Mouse (Mus musculus) forebrain, embryonic 12.5 days (tissue): ENCODE measurements around the gene Lmna. TPM values are rescaled to one million over a fixed set of nuclear protein-coding genes. Genes with fewer than 3 reads are reported as not detected.
A peak's percentile ranks its signal among the peaks of the same experiment; 100 is the strongest.

Source experiments
- ATAC-seq: fragments of 200-750 bp; cut with Nextera tagmentation; 2 replicates; pipeline ENCODE4 v1.8.0; 2017; ENCODE audit warnings: moderate TSS enrichment; ENCODE audit not compliant: low FRiP score
- H3K27ac ChIP-seq: fragments of 300-500 bp; sonication (generic); 2 replicates; pipeline ENCODE4 v1.5.1; 2016; ENCODE audit warnings: mild to moderate bottlenecking
- H3K27me3 ChIP-seq: fragments of 300-500 bp; sonication (generic); 2 replicates; pipeline ENCODE4 v1.6.1; 2016; ENCODE audit warnings: mild to moderate bottlenecking
- H3K36me3 ChIP-seq: fragments of 300-500 bp; sonication (generic); replicated peaks from 2 replicates; pipeline ENCODE4 v1.6.1; 2016; ENCODE audit warnings: mild to moderate bottlenecking
- H3K4me1 ChIP-seq: fragments of 300-500 bp; sonication (generic); 2 replicates; pipeline ENCODE4 v1.6.1; 2016
- H3K4me2 ChIP-seq: fragments of 300-500 bp; sonication (generic); 2 replicates; pipeline ENCODE4 v1.6.1; 2016; ENCODE audit warnings: mild to moderate bottlenecking, moderate library complexity
- H3K4me3 ChIP-seq: fragments of 300-500 bp; sonication (generic); replicated peaks from 2 replicates; pipeline ENCODE4 v1.5.1; 2016; ENCODE audit warnings: mild to moderate bottlenecking
- H3K9ac ChIP-seq: fragments of 300-500 bp; sonication (generic); 2 replicates; pipeline ENCODE4 v1.6.1; 2016; ENCODE audit warnings: mild to moderate bottlenecking
- H3K9me3 ChIP-seq: fragments of 300-500 bp; sonication (generic); 2 replicates; pipeline ENCODE4 v1.6.1; 2016
- WGBS: fragments of 180-500 bp; shearing (Covaris S2); methylation state at CpG from one replicate; pipeline ENCODE4 v1.1.7; 2016; 5-methylcytosine and 5-hydroxymethylcytosine counted together
- polyA plus RNA-seq: library from polyadenylated mRNA; unstranded; fragments of >200 nt; fragmentation: Nextera tagmentation; extraction: Ambion mirVana; gene quantifications from 2 replicates; pipeline ENCODE4 v1.2.1, GENCODE M21; 2016

The Lmna gene
- polyA plus RNA-seq, result 23.2 and 25.8 TPM in 2 replicates

GRCm38 (mm10) chr3:88509692-88510420 lies at the start of gene Lmna:
Gene Lmna, minus strand, starts transcription at chr3:88509956.
- peak within 1 kb of the TSS; percentile 93 for H3K27ac ChIP-seq
- peaks cover 45% of the 10 kb centered on the region for H3K4me1 ChIP-seq
- H3K9ac ChIP-seq, result peak within 1 kb of the TSS; percentile 54
- peak within 1 kb of the TSS; percentile 37 for H3K4me3 ChIP-seq
- peak; percentile 97 for ATAC-seq
- H3K36me3 ChIP-seq, result no peaks in the 10 kb centered on the region
- H3K27me3 ChIP-seq, result peaks cover 8% of the 10 kb centered on the region; the same call in 1 of the 2 replicates
- under 1% methylated on average over 31 of the region's 31 CpGs for WGBS
- peak within 1 kb of the TSS; percentile 58 for H3K4me2 ChIP-seq
- H3K9me3 ChIP-seq, result no peaks in the 10 kb centered on the region

- H3K4me1 ChIP-seq, result peaks cover 30% of the 10 kb centered on the region
- no peak overlapping the region for H3K4me3 ChIP-seq
- ATAC-seq, result no peak
- H3K9ac ChIP-seq, result no peak overlapping the region
- H3K27ac ChIP-seq, result no peak overlapping the region
- WGBS, result 96% methylated on average over 8 of the region's 8 CpGs
- no peak overlapping the region for H3K4me2 ChIP-seq
- H3K9me3 ChIP-seq, result no peaks in the 10 kb centered on the region
- H3K36me3 ChIP-seq, result peaks cover 60% of the 10 kb centered on the region
- no peaks in the 10 kb centered on the region for H3K27me3 ChIP-seq
These were observed 46.9 kb upstream of the Lmna start for GRCm38 (mm10) chr3:88556616-88557015.

DNA sequence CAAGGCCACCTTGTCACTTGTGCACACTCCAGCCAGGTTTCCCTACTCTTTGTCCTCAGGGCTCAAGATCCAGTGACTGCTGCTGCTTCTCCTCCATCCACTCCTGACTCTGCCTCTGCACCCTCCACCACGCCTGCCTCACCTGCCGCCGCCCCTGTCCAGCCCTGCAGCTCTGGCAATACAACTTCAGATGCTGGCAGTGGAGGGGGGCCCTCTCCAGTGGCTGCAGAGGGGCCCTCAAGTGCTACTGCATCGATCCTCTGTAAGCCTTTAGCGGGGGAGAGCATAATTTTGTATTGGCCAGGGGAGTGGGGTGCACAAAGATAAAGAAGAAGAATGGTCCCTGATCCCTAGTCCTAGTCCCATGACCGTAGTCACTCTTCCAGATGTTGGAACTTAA lies 46.0 kb upstream of the Lmna start:
- H3K4me1 ChIP-seq, result peaks cover 37% of the 10 kb centered on the region
- 0 out of 2 replicates have a peak overlapping the region, but pooled peaks have one; percentile 10 for H3K27ac ChIP-seq
- ATAC-seq, result no peak
- H3K4me2 ChIP-seq, result no peak overlapping the region
- H3K4me3 ChIP-seq, result no peak overlapping the region
- 97% methylated on average over 6 of the region's 6 CpGs for WGBS
- no peak overlapping the region; the same call in 1 of the 2 replicates for H3K9ac ChIP-seq
- no peaks in the 10 kb centered on the region for H3K27me3 ChIP-seq
- peaks cover 51% of the 10 kb centered on the region for H3K36me3 ChIP-seq
- H3K9me3 ChIP-seq, result no peaks in the 10 kb centered on the region

DNA sequence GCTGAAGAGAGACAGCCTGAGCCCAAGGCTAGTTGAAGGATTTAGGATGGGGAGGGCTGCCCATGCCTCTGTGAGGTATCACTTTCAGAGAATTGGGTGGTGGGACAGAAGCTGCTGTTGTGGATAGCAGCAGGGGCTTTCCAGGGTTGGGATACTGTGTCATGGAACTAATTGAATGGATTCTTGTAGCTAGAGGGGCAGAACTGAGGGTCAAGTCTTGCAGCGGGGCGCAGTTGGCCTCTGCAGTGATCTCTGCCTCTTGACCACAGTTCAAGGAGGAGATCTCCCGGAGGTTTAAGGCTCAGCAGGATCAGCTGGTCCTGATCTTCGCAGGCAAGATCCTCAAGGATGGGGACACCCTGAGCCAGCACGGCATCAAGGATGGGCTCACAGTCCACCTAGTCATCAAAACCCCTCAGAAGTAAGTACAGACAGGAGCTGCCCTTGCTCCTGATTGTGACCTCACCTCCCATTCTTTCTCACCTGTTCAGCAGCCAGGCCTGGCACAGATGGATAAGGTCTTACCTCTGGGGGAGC lies 45.4 kb upstream of the Lmna start:
- no peaks in the 10 kb centered on the region for H3K9me3 ChIP-seq
- peak overlapping the region; percentile 62 for H3K4me2 ChIP-seq
- H3K4me1 ChIP-seq, result peaks cover 37% of the 10 kb centered on the region
- WGBS, result 89% methylated on average over 5 of the region's 5 CpGs
- H3K27me3 ChIP-seq, result no peaks in the 10 kb centered on the region
- peaks cover 45% of the 10 kb centered on the region for H3K36me3 ChIP-seq
- H3K9ac ChIP-seq, result no peak overlapping the region; the same call in 1 of the 2 replicates
- H3K27ac ChIP-seq, result 0 out of 2 replicates have a peak overlapping the region, but pooled peaks have one; percentile 10
- H3K4me3 ChIP-seq, result peak overlapping the region; percentile 83; the same call in 1 of the 2 replicates
- ATAC-seq, result no peak

DNA sequence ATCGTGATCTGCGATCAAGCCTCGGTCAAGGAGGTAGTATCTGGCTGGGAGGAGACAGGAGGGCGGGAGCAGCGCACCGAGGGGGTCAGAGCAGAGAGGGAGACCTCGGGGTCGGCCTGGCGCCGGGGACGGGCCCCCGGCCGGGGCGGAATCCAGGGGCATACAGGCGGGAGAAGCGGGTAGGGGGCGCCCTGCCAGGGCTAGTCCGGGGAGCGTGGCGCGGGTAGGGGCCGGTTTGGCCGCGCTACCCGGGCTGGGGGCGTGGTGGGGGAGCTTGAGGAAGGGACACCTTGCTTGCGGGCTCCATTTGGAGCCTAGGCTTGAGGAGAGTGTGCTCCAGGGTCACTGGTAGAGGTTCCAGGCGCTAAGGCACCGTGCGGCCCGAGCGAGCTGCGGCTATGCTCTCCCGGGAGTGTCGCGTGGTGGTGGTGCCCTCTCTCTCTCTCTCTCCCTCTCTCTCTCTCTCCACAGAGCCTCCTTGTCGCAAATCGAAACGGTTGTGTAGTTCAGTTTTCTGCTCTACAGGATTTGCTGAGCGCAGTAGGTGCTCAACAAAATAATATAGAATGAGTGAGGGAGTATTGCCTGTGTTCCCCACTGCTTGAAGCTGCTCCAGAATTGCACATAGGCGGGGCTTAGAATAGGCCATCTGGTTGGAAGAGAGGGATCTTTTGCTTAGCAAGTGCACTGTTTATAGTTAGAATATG lies 44.3 kb upstream of the Lmna start:
- Histone ChIP-seq H3K4me1 (peaks cover 37% of the 10 kb centered on the region), H3K27ac (peak overlapping the region; percentile 95), H3K9me3 (no peaks in the 10 kb centered on the region), H3K4me2 (peak overlapping the region; percentile 62), H3K4me3 (peak overlapping the region; percentile 83), H3K36me3 (peaks cover 34% of the 10 kb centered on the region), H3K27me3 (no peaks in the 10 kb centered on the region), H3K9ac (peak overlapping the region; percentile 96)
- peak; percentile 55 for ATAC-seq
- 1% methylated on average over 41 of the region's 41 CpGs for WGBS

DNA sequence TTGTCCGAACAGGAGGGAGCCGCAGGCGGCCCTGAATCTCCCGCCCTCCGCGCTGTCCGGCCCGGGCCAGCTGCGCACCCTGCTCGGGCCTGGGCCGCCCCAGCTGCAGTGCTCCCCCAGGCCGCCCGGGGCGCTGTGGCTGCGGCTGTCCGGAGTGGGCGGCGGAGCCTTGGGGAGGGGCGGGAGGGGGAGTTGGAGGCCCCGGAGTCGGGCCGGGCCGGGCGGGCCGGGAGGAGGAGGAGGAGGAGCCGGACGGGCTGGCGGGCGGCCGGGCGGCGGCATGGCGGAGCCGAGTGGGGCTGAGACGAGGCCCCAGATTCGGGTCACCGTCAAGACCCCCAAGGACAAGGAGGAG lies 43.7 kb upstream of the Lmna start, which contains the start of gene Ubqln4:
TSS of gene Ubqln4 (plus strand) at position 234 of the 355 bp plus-strand sequence.
- peak within 1 kb of the TSS; percentile 96 for H3K9ac ChIP-seq
- peak within 1 kb of the TSS; percentile 95 for H3K27ac ChIP-seq
- no peaks in the 10 kb centered on the region for H3K9me3 ChIP-seq
- WGBS, result 0% methylated on average over 34 of the region's 37 CpGs
- peak within 1 kb of the TSS; percentile 83 for H3K4me3 ChIP-seq
- no peaks in the 10 kb centered on the region for H3K27me3 ChIP-seq
- H3K4me2 ChIP-seq, result peak within 1 kb of the TSS; percentile 62
- peaks cover 29% of the 10 kb centered on the region for H3K36me3 ChIP-seq
- peak; percentile 90 for ATAC-seq
- peaks cover 37% of the 10 kb centered on the region for H3K4me1 ChIP-seq

DNA sequence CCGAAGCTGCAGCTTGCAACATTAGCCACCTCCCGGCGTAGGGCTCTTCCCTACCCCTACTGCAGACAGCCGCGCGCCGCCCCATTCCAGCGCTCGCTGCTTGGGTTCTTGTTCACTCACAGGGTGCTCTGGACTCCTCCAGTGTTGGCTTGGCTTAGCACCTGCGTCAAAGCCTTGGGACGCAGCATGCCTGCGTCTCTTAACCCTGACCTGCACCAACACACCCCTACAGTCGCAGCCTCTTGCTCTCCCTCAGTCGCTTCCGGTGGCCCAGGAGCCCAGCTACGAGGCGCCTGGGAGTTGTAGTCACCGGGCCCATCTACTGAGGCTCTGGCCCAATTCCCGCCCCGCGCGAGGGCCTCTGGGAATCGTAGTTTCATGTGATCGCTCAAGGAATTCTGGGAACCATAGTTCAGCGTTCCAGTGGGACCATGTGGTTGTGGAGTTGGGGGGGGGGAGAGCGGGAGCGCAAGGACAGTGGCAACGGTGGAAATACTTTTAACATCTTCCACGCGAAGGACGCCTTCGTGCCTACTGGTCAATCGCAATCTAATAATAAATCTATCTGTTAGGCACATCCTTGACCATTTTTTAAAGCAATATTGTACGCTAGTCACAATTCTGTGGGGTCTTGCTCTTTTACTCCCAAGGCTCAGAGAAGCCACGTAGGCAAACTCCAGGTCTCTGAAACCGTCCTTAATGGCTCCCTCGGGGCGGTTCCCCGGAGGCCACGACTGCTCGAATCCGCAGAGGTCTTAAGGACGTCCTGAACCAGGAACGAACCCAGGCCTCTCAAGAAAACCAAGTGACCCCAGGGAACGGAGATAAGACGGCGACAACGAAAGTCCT lies 43.1 kb upstream of the Lmna start, which contains the start of gene Lamtor2:
TSS of gene Lamtor2 (minus strand) at position 399 of the 849 bp plus-strand sequence.
- WGBS, result under 1% methylated on average over 48 of the region's 48 CpGs
- peak within 1 kb of the TSS; percentile 62 for H3K4me2 ChIP-seq
- peak within 1 kb of the TSS; percentile 96 for H3K9ac ChIP-seq
- peak; percentile 89 for ATAC-seq
- H3K4me1 ChIP-seq, result peaks cover 37% of the 10 kb centered on the region
- H3K9me3 ChIP-seq, result no peaks in the 10 kb centered on the region
- H3K36me3 ChIP-seq, result peaks cover 23% of the 10 kb centered on the region
- peak within 1 kb of the TSS; percentile 95 for H3K27ac ChIP-seq
- H3K27me3 ChIP-seq, result no peaks in the 10 kb centered on the region
- H3K4me3 ChIP-seq, result peak within 1 kb of the TSS; percentile 83

GRCm38 (mm10) chr3:88552082-88552645 lies 42.4 kb upstream of the Lmna start:
- H3K4me2 ChIP-seq, result peak overlapping the region; percentile 62
- H3K27ac ChIP-seq, result peak overlapping the region; percentile 95; the same call in 1 of the 2 replicates
- peak overlapping the region; percentile 71 for H3K9ac ChIP-seq
- no peaks in the 10 kb centered on the region for H3K27me3 ChIP-seq
- H3K4me3 ChIP-seq, result peak overlapping the region; percentile 83
- no peak for ATAC-seq
- peaks cover 37% of the 10 kb centered on the region for H3K4me1 ChIP-seq
- 25% methylated on average over 16 of the region's 16 CpGs for WGBS
- H3K36me3 ChIP-seq, result peaks cover 17% of the 10 kb centered on the region
- H3K9me3 ChIP-seq, result no peaks in the 10 kb centered on the region

- ATAC-seq, result no peak
- peak overlapping the region; percentile 62; the same call in 1 of the 2 replicates for H3K4me2 ChIP-seq
- H3K27ac ChIP-seq, result no peak overlapping the region
- no peaks in the 10 kb centered on the region for H3K27me3 ChIP-seq
- WGBS, result 87% methylated on average over 4 of the region's 4 CpGs
- H3K36me3 ChIP-seq, result peaks cover 11% of the 10 kb centered on the region
- H3K4me3 ChIP-seq, result 0 out of 2 replicates have a peak overlapping the region, but pooled peaks have one; percentile 83
- H3K4me1 ChIP-seq, result peaks cover 34% of the 10 kb centered on the region
- no peak overlapping the region for H3K9ac ChIP-seq
- no peaks in the 10 kb centered on the region for H3K9me3 ChIP-seq
These were observed 41.8 kb upstream of the Lmna start for GRCm38 (mm10) chr3:88551586-88551985.

- WGBS, result 50% methylated on average over 18 of the region's 18 CpGs
- Histone ChIP-seq H3K9ac (no peak within 1 kb of the TSS), H3K4me2 (no peak within 1 kb of the TSS), H3K27ac (no peak within 1 kb of the TSS), H3K4me1 (peaks cover 25% of the 10 kb centered on the region), H3K4me3 (no peak within 1 kb of the TSS), H3K36me3 (no peaks in the 10 kb centered on the region), H3K27me3 (no peaks in the 10 kb centered on the region), H3K9me3 (no peaks in the 10 kb centered on the region)
- ATAC-seq, result no peak
These were observed 38.6 kb upstream of the Lmna start, which contains the start of gene Rab25 for GRCm38 (mm10) chr3:88548180-88548917. Gene Rab25, minus strand, starts transcription at chr3:88548300.
